Mouse (Mus musculus): ENCODE results near the gene Tspyl3. TPM values are rescaled to one million over a fixed set of nuclear protein-coding genes. Genes with fewer than 3 reads are reported as not detected.

The Tspyl3 gene
- polyA plus RNA-seq, 1 experiment = 3.9 TPM

- Histone ChIP-seq H3K27ac (ENCODE audit: insufficient read depth, low read length) (no peak overlapping the region), H3K4me1 (ENCODE audit: control insufficient read depth, insufficient read depth, low read length) (no peaks in the 10 kb centered on the region), H3K4me3 (ENCODE audit: low read depth, low read length) (no peak overlapping the region), H3K27me3 (ENCODE audit: control insufficient read depth, insufficient read depth, low read length, poor library complexity, severe bottlenecking) (no peaks in the 10 kb centered on the region), H3K36me3 (ENCODE audit: control insufficient read depth, insufficient read depth, low read length, poor library complexity, severe bottlenecking) (peaks cover 36% of the 10 kb centered on the region), H3K9me3 (replicated peaks; ENCODE audit: control insufficient read depth, insufficient read depth, low read length, poor library complexity, severe bottlenecking) (no peaks in the 10 kb centered on the region), H3K9ac (ENCODE audit: low read depth, poor library complexity, severe bottlenecking) (no peak overlapping the region)
- TF ChIP-seq POLR2A (IDR thresholded peaks at IDR 0.05; ENCODE audit: insufficient read depth, low read length) (no peak), CTCF (IDR thresholded peaks at IDR 0.05; ENCODE audit: low read depth, low read length) (no peak), EP300 (IDR thresholded peaks at IDR 0.05; ENCODE audit: insufficient read depth, low read depth, low read length) (no peak)
Observed at GRCm38 (mm10) chr2:153179126-153179860, 45.9 kb downstream of the Tspyl3 start.

GRCm38 (mm10) chr2:153177188-153177587 is 48.1 kb downstream of the Tspyl3 start:
- Histone ChIP-seq H3K9ac (ENCODE audit: low read depth, poor library complexity, severe bottlenecking) (no peak overlapping the region), H3K4me1 (ENCODE audit: control insufficient read depth, insufficient read depth, low read length) (peaks cover 2% of the 10 kb centered on the region), H3K9me3 (replicated peaks; ENCODE audit: control insufficient read depth, insufficient read depth, low read length, poor library complexity, severe bottlenecking) (no peaks in the 10 kb centered on the region), H3K27me3 (ENCODE audit: control insufficient read depth, insufficient read depth, low read length, poor library complexity, severe bottlenecking) (no peaks in the 10 kb centered on the region), H3K4me3 (ENCODE audit: low read depth, low read length) (no peak overlapping the region), H3K36me3 (ENCODE audit: control insufficient read depth, insufficient read depth, low read length, poor library complexity, severe bottlenecking) (peaks cover 17% of the 10 kb centered on the region), H3K27ac (ENCODE audit: insufficient read depth, low read length) (no peak overlapping the region)
- TF ChIP-seq POLR2A (IDR thresholded peaks at IDR 0.05; ENCODE audit: insufficient read depth, low read length) = no peak

DNA sequence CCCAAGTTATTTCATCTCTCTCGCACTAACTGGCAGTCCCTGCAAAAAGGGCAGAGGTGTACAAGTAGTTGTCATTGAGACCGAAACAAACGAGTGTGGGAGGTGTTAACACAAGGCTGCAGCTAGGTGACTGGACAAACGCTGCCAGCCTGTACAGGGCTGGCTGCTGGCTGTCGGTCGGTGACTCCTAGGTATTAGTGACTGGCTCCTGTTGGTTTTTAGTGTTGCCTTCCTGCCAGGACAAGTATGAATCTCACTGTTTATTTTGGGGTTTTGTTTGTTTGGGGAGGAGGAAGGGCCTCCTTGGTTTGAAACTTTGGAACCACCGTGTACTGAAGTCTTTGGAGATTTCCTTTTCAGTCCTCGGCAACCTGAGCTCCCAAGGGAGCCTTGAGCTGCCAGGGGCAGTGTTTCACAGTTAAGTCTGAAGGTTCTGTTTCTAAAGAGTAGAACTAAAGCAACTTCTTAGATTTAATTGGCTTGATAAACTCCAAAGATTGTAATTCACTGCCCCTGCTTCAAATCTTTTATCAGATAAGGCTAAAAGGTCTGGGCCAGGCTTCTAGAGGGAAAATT is 49.2 kb downstream of the Tspyl3 start:
- H3K9me3 ChIP-seq (replicated peaks; ENCODE audit: control insufficient read depth, insufficient read depth, low read length, poor library complexity, severe bottlenecking) = no peaks in the 10 kb centered on the region
- H3K4me3 ChIP-seq (ENCODE audit: low read depth, low read length) = no peak overlapping the region
- H3K36me3 ChIP-seq (ENCODE audit: control insufficient read depth, insufficient read depth, low read length, poor library complexity, severe bottlenecking) = peaks cover 9% of the 10 kb centered on the region
- TF ChIP-seq EP300 (IDR thresholded peaks at IDR 0.05; ENCODE audit: insufficient read depth, low read depth, low read length) = no peak
- no peak for TF ChIP-seq POLR2A (IDR thresholded peaks at IDR 0.05; ENCODE audit: insufficient read depth, low read length)
- no peak overlapping the region for H3K9ac ChIP-seq (ENCODE audit: low read depth, poor library complexity, severe bottlenecking)
- H3K27me3 ChIP-seq (ENCODE audit: control insufficient read depth, insufficient read depth, low read length, poor library complexity, severe bottlenecking) = no peaks in the 10 kb centered on the region
- peaks cover 5% of the 10 kb centered on the region for H3K4me1 ChIP-seq (ENCODE audit: control insufficient read depth, insufficient read depth, low read length)
- no peak overlapping the region for H3K27ac ChIP-seq (ENCODE audit: insufficient read depth, low read length)

Other genes starting within 250 kb of the Tspyl3 start
- gene Pdrg1, start 210.0 kb downstream of the Tspyl3 start, polyA plus RNA-seq (2011; ENCODE audit: insufficient read depth, insufficient read length, low read depth, missing spikeins) = 39.8 and 44.2 TPM in 2 replicates
- gene Xkr7, start 193.6 kb downstream of the Tspyl3 start, polyA plus RNA-seq (2011; ENCODE audit: insufficient read depth, insufficient read length, low read depth, missing spikeins) = not detected in 2 replicates
- not detected in 2 replicates for gene Ccm2l, start 159.5 kb downstream of the Tspyl3 start, polyA plus RNA-seq (2011; ENCODE audit: insufficient read depth, insufficient read length, low read depth, missing spikeins)
- gene Hck, start 117.0 kb downstream of the Tspyl3 start, polyA plus RNA-seq (2011; ENCODE audit: insufficient read depth, insufficient read length, low read depth, missing spikeins) = 2.4 TPM in 2 replicates
- 83.2 and 98.0 TPM in 2 replicates for gene Tm9sf4, start 64.1 kb downstream of the Tspyl3 start, polyA plus RNA-seq (2011; ENCODE audit: insufficient read depth, insufficient read length, low read depth, missing spikeins)
- 13.2 and 13.8 TPM in 2 replicates for gene Plagl2, start 16.0 kb upstream of the Tspyl3 start, polyA plus RNA-seq (2011; ENCODE audit: insufficient read depth, insufficient read length, low read depth, missing spikeins)
- 22.0 and 25.6 TPM in 2 replicates for gene Pofut1, start 16.1 kb upstream of the Tspyl3 start, polyA plus RNA-seq (2011; ENCODE audit: insufficient read depth, insufficient read length, low read depth, missing spikeins)
- 14.7 and 16.8 TPM in 2 replicates for gene Kif3b, start 66.0 kb upstream of the Tspyl3 start, polyA plus RNA-seq (2011; ENCODE audit: insufficient read depth, insufficient read length, low read depth, missing spikeins)
- 55.7 and 63.3 TPM in 2 replicates for gene Asxl1, start 120.4 kb upstream of the Tspyl3 start, polyA plus RNA-seq (2011; ENCODE audit: insufficient read depth, insufficient read length, low read depth, missing spikeins)